Mouse (Mus musculus) bone marrow, adult 2 months (tissue): Measurements from ENCODE around the gene Gm42906. TPM values are rescaled to one million over a fixed set of nuclear protein-coding genes. Genes with fewer than 3 reads are reported as not detected.

Source experiments
- H3K27ac ChIP-seq: fragments of 200-500 bp; 2 replicates; pipeline ENCODE4 v1.5.1; 2012; ENCODE audit warnings: low read depth, mild to moderate bottlenecking, control low read depth, inconsistent platforms, low read length; ENCODE audit not compliant: control insufficient read depth, poor library complexity, insufficient read depth
- H3K4me1 ChIP-seq: fragments of 200-500 bp; 2 replicates; pipeline ENCODE4 v1.6.1; 2011; ENCODE audit warnings: low read length; ENCODE audit not compliant: control insufficient read depth, insufficient read depth
- H3K4me3 ChIP-seq: fragments of 200-500 bp; replicated peaks from 2 replicates; pipeline ENCODE3; 2011; ENCODE audit warnings: mild to moderate bottlenecking, low read depth, low read length, control low read depth; ENCODE audit not compliant: control insufficient read depth
- CTCF ChIP-seq: fragments of 200-500 bp; IDR thresholded peaks from 2 replicates; pipeline ENCODE4 v1.5.1; 2011; ENCODE audit warnings: low read length, control low read depth; ENCODE audit not compliant: control insufficient read depth, insufficient read depth
- POLR2A ChIP-seq: fragments of 200-500 bp; IDR thresholded peaks from 2 replicates; pipeline ENCODE4 v1.6.1; 2011; ENCODE audit warnings: low read depth, mild to moderate bottlenecking, control low read depth, low read length, borderline replicate concordance; ENCODE audit not compliant: control insufficient read depth
- WGBS: fragments of 180-500 bp; shearing (Covaris S2); methylation state at CpG from one replicate; pipeline ENCODE4 v1.1.7; 2018; 5-methylcytosine and 5-hydroxymethylcytosine counted together
- polyA plus RNA-seq: library from polyadenylated mRNA; stranded (reverse); fragments of >200 nt; gene quantifications from 2 replicates; pipeline ENCODE4 v1.2.4, GENCODE M21; 2011; ENCODE audit warnings: low replicate concordance; ENCODE audit not compliant: missing spikeins, insufficient read depth, insufficient read length

Gene Gm42906
- polyA plus RNA-seq, 1 experiment = not detected

DNA sequence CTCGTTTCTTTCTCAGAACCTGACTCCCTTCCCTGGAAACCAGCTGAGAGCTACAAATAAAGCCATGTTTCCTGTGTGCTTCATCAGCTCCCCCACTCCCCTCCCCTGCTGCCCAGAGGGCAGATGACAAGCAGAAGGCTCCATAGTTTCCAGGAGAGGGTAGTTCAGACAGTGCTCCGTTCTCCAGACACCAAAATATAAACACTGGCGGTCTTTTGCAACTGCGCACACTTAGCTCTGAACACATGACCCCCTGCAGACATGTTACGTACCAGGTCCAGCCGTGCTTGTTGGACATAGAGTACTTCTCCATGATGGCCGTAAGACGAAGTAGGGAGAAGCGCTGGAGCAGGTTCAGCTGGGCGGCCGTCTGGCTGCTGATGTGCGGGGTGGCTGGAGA, 367.5 kb downstream of the Gm42906 start:
- no peak for TF ChIP-seq POLR2A
- no peak for TF ChIP-seq CTCF
- 81% methylated on average over 12 of the region's 12 CpGs for WGBS
- no peaks in the 10 kb centered on the region for H3K4me1 ChIP-seq
- H3K4me3 ChIP-seq = no peak overlapping the region
- no peak overlapping the region for H3K27ac ChIP-seq

DNA sequence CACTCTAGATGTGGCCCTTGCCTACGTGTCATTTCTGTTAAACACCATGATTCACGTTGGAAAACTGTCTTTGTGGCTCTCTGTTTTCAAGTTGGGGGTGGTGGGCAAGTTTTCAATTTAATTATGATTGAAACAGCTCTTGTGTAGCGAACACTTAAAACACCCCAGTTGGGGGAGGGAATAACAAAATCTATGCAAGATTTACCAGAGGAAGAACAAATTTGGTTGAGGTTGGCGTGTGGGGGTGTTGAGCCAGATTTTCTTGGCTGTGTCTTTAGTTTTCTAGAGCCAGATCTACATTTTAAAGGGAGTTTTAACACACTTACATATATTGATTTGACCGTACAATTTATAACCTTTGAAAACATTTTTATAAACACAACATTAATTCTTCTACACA, 368.2 kb downstream of the Gm42906 start:
- WGBS = 74% methylated on average over 5 of the region's 5 CpGs
- H3K4me3 ChIP-seq = no peak overlapping the region
- TF ChIP-seq CTCF (no peak), POLR2A (no peak)
- H3K27ac ChIP-seq = no peak overlapping the region
- H3K4me1 ChIP-seq = no peaks in the 10 kb centered on the region

DNA sequence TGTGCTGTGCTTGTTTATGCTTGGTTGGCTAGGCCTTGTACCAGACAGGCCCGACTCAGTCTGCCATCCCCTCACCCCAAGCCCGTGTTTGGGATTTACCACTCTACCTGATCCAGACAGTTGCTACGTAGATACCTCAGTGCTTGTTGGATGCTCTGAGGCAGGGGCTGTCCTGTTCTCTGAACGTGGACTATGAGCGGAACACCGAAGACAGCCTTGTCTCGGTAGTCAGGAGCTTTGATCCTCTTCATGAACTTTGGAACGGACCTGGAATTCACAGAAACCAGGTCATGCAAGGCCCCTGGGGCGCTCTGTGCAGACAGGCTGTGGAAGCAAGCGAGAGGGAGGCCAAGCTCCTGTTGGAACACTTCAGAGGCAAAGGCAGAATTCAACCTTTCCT, 368.6 kb downstream of the Gm42906 start:
- Histone ChIP-seq H3K27ac (no peak overlapping the region), H3K4me1 (no peaks in the 10 kb centered on the region), H3K4me3 (no peak overlapping the region)
- TF ChIP-seq POLR2A (no peak), CTCF (no peak)
- WGBS = 82% methylated on average over 10 of the region's 10 CpGs

DNA sequence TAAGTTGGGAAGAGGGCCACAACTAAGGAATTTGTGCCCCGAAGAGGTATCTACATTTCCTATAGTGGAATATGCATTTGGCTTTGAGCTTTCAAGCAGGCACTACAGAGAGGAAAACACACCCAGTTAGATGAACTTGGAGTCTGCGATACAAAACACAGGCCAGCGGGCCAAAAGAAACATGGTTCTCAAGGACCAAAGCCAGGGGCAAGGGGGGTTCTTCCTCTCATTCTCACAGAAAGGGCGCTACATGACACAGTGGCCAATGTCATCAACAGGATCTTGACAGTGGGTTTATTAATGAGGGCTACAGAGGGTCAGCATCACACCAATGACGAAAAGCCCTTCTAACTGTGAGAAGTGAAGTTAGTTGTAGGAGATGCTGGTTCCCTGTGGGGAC, 370.2 kb downstream of the Gm42906 start:
- no peak overlapping the region for H3K4me3 ChIP-seq
- H3K27ac ChIP-seq = no peak overlapping the region
- TF ChIP-seq POLR2A = no peak
- WGBS = 86% methylated on average over 5 of the region's 5 CpGs
- H3K4me1 ChIP-seq = no peaks in the 10 kb centered on the region

DNA sequence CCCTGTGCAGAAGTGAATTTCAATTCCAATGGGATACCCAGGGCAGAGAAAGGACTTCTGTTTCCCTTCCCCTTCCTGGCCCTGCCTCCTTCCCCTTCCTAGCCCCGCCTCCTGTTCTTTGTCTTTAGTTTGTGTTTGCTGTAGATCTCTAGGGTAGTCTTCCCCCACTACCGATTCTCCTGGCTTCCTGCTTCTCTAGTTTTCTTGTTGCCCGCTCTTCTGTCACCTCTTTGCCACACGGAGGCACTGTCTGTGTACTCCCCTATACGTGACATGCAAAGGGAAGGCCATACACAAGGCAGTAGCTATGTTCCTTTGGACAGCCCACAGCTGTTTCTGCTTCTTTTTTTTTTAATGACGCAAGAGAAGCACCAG, 371.1 kb downstream of the Gm42906 start:
- TF ChIP-seq CTCF (no peak), POLR2A (no peak)
- Histone ChIP-seq H3K4me1 (no peaks in the 10 kb centered on the region), H3K27ac (no peak overlapping the region), H3K4me3 (no peak overlapping the region)
- 39% methylated on average over 6 of the region's 6 CpGs for WGBS

DNA sequence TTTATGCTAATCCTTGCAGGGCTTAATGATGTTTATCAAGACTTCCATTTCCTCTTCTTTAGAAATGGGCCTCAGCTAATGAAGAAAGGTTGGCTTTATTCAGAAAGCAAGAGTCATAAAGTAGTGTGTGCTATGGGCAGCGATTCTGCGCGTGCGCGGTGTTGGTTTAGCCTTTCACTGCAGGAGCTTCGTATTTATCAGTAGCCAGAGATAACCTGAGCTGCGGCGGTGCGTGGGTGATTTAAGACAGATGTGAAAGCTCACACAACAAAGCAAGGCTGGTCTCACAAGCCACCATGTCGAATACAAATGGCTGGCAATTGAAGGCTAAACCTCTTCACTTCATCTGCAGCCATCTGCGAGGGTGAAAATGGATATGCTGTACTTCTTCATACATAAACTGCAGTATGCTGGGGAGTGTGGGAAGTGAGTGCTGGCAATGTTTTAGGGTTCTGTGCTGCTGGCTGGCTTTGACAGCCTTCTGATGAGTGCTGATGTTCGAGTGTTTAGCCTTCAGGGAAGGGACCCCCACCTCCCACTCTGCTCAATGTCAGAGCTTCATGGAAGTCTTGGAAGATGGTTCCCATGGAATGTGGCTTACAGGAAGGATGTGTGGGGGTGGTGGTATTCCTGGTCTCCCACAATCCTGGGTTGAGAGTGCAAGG, 371.6 kb downstream of the Gm42906 start:
- TF ChIP-seq POLR2A (no peak), CTCF (no peak)
- WGBS = 84% methylated on average over 12 of the region's 12 CpGs
- Histone ChIP-seq H3K27ac (no peak overlapping the region), H3K4me1 (no peaks in the 10 kb centered on the region), H3K4me3 (no peak overlapping the region)

DNA sequence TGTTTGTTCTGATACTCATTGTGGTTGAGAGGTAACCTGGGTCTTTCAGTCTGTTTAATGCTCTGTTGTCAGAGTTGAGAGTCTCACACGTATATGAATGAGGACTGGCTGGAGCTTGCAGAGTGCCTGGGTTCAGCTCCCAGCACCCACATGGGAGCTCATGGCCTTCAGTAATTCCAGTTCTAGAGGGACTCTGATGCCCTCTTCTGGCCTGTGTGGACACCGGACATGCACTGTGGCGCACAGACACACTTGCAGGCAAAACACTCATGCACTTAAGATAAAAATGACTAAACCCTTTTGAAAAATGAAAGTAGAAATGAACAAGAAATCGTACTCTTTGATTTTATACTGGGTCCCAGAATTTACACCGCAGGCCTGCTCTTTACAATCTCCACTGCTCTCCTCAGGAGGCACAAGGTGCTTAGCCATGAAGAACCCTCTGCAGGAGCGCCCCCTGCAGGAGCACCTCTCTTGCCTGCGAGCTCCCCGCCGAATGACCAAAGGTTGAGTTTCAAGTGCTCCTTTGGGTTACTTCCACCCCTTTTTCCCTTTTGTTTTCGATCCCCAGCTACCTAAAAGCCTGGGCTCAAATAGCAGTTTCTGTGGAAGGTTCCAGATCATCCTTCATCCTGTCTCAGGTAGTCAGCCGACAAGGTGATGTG, 372.4 kb downstream of the Gm42906 start:
- H3K4me3 ChIP-seq = no peak overlapping the region
- no peak for TF ChIP-seq CTCF
- no peak for TF ChIP-seq POLR2A
- WGBS = 89% methylated on average over 11 of the region's 11 CpGs
- H3K4me1 ChIP-seq = no peaks in the 10 kb centered on the region
- no peak overlapping the region for H3K27ac ChIP-seq

DNA sequence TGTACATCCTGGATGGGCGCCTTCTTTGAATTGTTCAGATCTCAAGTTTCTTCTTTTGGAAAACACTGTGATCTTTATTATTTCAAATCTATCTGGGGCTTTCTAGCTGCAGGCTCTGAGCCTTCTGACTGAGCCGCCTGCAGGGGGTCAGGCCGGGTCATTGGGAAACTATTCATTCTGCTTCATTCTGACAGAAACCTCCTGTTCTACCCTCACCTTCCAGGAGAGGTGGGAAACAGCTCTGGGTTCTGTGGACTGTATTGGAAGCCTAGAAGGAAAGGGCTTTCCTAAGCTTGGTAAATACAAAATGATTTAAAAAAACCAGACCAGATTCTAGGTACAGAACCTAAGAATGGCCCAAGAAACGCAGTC, 373.2 kb downstream of the Gm42906 start:
- 85% methylated on average over 4 of the region's 4 CpGs for WGBS
- H3K4me1 ChIP-seq = no peaks in the 10 kb centered on the region
- TF ChIP-seq POLR2A (no peak), CTCF (no peak)
- no peak overlapping the region for H3K4me3 ChIP-seq
- no peak overlapping the region for H3K27ac ChIP-seq

DNA sequence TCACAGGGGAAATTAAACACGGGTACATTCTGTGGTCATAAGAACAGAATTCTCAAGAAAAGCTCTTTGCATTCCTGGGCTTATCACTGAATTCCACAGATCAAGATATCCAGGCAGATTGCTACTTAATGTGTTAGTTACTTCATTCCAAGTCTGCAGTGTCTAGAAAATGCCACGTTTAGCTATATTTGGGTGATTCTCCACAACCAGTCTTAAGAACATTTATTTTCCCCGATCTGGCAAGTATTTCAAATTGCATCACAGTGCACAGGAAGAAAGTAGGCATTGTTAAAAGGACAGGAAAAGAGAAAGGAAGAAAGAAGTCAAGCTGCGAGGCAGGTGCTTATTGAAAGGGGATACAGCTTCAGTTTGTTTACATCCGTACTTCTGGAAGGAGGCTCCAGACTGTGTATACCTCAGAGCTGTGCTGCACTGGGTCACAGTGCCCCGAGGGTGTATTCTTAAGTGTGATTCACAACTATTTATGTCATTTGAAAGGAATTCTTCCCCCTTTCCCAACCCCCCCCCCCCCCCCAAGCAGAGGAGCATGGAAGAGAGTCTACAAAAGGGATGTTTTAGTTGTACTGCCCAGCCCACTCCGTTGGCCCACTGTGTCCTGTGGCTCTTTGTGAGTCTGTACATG, 373.7 kb downstream of the Gm42906 start:
- Histone ChIP-seq H3K4me1 (no peaks in the 10 kb centered on the region), H3K4me3 (no peak overlapping the region), H3K27ac (no peak overlapping the region)
- WGBS = 21% methylated on average over 7 of the region's 7 CpGs
- TF ChIP-seq POLR2A (no peak), CTCF (no peak)

DNA sequence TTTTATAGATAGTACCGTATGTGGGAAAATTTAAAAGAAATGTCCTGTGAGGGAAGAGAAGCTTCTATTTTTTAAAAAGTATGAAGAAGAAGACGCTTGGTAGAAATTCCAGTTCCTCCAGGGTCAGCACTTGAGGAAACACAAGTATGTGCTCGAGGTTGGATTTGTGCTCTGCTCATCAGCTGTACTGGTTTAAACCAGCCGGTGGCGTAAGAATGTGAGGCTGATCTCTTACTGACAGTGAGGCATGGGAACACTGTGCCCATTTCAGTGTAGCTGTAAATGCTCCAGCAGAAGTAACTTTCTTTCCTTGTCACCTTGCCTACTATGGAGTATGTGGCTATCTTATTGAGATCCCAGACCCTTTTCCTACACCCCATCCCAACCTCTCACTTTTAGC, 374.8 kb downstream of the Gm42906 start:
- Histone ChIP-seq H3K4me3 (no peak overlapping the region), H3K27ac (no peak overlapping the region), H3K4me1 (no peaks in the 10 kb centered on the region)
- TF ChIP-seq POLR2A (no peak), CTCF (no peak)
- whole genome bisulfite sequencing = 79% methylated on average over 5 of the region's 5 CpGs
